Mouse (Mus musculus): ENCODE results near the gene Tbc1d17.

Gene Tbc1d17

DNA sequence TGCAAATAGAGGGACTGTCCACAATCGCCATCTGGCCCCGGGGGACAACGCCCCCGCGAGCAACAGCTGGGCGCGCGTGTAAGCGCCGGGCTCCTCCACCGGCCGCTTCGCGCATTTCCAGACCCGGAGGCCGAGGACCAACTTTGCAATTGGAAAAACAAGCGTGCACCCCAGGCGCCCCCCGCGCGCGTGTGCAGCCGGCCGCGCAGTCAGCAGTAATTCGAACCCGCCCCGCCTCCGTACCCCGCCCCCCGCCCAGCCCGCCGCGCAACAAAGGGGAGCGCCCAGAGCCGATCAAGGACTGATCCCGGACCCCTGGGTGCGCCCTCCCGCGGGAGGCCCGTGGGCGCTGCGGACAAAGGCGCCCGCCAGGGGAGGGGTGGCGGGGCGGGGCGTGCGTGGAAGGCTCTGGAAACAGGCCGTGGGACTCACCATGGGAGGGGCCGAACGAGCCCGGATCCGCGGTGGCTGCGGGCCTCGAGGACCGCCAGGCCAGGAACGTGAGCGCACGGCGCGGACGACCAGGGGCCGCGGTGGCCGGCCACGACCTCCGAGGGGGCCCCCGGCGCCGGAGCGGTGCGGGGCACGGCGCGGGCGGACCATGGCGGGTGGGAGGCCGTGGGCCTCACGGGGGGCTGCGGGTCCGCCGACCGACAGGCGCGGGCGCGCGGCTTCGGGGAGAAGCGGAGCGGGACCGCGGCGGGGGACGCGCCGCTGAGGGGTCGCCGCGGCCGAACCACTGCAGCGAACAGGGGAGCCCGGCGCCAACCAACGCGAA lies 20.2 kb upstream of the Tbc1d17 start:
- DNase-seq (ENCODE audit: low spot score in 2 of 2), result peak in 1 of 2 experiments; percentile 57

DNA sequence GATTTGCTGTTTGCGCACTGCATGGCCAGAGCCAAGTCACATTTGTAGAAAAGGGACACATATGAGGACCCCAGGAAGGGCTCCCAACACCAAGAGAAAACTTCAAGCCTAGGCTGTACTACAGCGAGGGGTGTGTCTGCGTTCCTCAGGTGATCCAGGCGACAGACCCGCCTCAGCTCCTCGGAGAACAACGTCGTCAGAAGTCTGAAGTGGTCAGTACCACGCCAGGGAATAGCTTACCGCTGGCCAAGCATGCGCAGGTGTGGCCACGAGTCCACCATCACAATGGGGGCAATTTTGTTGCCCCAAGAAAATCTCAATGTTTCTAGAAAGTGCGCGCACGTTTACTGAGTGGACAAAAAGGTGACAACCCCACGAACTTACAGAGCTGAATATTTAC lies 19.6 kb upstream of the Tbc1d17 start:
- DNase-seq (ENCODE audit: low spot score in 2 of 2), result no peak

DNA sequence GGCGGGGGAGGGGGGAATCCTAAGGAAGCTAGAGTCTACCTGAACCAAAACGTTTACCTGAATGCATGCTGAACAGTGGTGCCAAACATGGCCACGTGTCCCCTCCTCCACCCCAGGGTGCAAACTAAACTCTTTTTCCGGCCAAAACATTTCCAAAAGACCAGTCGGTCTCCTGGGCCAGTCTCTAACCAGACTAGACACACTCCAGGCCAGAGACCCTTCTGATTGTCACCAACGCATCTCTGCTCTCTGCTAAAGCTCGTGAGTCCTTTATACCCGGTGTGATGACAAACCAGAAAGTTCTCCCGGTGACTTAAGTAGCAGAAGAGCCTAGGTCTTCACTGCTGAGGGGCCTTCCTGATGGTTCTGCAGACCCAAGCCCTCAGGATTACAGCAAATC lies 18.9 kb upstream of the Tbc1d17 start:
- DNase-seq (ENCODE audit: low spot score in 2 of 2), result no peak

DNA sequence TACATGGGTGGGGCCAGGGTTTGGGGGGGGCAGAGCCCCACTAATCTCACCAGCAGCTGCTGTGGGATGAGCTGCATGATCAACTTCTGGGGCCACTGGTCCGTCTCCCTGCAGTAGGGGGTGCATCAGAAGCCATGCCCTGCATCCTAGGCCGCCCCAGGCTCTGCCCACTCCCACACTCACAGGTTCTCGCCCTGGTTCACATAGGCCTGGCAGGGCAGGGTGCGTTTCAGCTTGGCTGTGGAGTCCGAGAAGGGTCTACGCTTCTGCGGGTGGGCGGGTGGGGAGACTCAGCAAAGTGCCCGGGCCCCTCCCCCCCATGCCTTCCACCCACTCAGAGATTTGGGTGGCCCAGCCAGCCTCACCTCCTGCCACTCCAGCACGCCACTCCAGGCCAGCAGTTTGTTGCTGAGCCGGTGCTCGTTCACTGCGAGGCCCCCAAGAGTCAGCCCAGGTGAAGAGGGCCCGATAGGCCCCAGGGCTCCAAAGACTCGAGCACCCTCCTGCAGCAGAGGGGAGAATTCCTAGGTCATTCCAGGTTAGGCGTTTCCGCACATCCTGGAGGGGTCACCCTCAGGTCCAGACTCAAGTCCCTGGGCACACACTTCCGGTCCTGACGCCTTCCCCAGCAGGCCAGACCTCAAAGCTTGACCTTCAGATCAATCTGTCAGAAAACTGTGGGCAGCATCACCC lies 18.3 kb upstream of the Tbc1d17 start:
- no peak for DNase-seq (ENCODE audit: low spot score in 2 of 2)

DNA sequence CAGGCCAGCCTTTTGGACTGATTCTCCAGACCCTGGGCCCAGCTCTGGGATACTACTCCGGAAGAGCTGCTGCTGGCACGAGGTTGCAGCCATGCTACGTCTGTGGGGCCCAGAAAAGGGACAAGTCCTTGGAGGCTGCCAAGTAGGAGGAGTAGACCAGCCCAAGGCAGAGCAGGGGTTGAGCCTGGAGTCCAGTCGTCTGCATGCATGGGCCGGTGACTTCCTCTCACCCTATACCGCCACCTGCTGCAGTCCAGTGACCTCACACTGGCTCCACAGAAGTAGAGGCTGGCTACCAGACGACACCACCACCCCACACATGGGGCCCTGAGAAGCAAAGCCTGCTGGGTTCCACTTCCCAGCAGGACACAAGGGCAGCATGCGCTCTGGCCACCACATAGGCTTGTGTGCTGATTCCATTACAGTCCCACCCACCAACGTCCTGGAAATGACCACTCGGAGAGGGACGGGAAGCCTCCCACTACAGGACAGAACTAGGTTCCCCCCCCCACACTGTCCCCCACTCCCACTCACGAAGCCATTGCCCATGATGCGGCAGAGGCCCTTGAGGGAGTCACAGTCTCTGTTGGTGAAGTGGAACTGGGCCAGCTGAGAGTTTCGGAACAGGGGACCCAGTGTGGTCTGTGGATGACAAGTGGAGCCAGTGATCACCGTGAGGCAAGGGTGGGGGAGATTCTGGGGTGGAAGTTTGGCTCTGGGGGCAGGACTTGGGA lies 17.6 kb upstream of the Tbc1d17 start:
- no peak for DNase-seq (ENCODE audit: low spot score in 2 of 2)

DNA sequence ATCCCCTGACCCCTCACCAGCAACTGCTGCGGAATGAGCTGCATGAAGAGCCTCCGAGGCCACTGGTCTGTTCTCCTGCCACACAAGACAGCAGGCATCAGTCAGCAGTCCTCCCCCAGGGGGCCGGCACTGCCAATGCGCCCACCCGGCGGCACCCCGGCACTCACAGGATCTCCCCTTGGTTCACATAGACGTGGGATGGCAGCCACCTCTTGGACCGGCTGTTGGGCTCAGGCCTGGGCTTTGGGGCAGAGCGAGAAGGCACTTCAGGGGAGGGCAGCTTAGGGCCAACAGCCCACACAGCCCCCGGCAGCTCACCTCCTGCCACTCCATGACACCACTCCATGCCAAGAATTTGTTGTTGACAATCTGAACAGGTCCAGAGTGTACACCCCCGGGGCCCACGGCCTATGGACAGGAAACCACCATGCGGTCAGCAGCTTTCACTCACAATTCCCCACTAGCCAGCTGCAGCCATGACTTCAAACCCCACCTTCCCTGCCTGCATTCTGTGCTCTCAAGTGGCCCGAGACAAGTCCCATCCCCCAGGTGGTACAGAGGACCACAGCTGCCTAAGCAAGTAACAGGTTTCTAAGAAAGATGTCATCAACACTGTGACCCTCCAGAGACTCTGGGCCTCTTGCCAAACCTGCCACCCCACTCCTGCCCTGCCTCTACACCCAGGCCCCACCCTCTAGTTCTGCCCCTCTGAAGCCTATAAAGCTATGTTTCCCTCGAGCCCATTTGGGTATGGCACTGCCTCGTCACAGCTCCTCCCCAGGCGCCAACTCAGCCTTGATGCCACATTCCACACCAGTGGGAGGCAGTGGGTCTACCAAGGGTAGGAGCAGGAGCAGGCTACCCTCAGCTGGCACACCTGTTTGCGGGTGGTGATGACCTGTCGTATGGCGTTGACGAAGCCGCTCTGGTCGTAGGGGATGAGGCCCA lies 16.0 kb upstream of the Tbc1d17 start:
- DNase-seq (ENCODE audit: low spot score in 2 of 2), result no peak

DNA sequence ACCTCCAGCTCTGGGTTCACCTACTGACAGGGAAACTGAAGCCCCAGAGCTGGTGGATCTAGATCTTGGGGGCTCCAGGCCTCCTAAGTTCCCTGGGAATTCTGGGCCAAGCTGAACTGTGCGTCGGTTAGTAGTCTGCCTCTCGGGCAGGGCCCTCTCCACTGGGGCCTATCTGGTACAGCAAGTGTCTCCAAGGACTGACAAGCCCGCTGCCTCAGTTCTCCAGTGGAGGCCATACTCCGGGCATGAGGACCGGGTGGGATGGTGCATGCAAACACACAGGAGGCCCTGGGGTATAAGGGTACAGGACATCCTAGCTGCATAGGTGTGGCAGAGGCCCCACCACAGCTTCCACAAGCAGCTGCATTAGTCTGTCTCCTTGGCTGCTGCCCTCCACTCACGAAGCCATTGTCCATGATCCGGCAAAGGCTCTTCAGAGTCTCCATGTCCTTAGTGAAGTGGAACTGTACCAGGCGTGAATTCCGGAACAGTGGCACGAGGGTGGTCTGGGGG lies 15.2 kb upstream of the Tbc1d17 start:
- no peak for DNase-seq (ENCODE audit: low spot score in 2 of 2)

DNA sequence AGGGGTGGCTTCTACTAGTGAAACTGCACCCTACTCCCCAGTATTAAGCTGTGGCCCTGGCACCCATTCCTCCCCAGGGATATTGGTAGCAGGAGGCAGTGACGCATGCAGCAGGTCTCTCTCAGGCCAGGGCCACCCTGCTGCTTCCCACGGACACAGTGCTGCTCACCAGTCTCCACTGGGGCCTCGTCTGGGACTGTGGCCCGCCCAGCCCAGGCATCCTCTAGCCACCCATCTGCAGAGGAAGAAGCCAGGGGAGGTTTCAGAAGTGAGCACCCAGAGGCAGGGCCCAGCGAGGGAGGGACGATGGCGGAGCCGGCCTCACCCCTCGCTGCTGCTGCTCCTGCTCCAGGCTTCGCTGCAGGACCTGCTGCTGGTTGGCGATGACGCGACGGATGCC lies 14.3 kb upstream of the Tbc1d17 start:
- no peak for DNase-seq (ENCODE audit: low spot score in 2 of 2)

DNA sequence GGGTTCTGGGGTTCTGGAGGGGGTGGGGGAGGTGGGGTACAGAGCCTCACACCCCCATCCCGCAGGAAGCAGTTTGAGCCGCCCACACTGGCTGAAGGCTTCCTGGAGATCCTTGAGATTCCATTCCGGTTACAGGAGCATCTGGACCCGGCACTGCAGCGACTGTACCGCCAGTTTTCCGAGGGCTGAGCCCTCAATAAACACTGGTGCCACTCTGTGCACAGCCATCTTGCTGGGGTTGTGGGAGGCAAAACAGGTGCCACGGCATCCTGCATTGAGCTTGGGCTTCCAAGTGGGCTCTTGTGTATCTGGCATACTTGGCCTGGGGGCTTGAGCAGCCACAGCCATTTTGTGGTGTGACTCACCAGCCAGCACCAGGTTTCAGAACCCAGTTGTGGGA lies 13.6 kb upstream of the Tbc1d17 start:
- DNase-seq (ENCODE audit: low spot score in 2 of 2), result no peak

DNA sequence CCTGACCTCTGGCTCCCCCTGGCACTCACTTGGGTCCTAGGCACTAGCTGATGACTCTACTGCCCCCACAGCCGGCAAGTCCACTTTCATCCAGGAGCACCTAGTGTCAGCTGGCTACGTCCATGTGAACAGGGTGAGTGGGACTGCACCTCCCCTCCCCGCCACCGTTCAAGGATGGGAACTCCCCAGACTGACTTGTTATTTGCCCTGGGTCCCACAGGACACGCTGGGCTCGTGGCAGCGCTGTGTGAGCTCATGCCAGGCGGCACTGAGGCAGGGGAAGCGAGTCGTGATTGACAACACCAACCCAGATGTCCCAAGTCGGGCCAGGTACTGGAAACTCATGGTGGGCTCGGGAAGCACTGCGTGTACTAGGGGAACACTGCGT lies 12.5 kb upstream of the Tbc1d17 start:
- no peak for DNase-seq (ENCODE audit: low spot score in 2 of 2)

DNA sequence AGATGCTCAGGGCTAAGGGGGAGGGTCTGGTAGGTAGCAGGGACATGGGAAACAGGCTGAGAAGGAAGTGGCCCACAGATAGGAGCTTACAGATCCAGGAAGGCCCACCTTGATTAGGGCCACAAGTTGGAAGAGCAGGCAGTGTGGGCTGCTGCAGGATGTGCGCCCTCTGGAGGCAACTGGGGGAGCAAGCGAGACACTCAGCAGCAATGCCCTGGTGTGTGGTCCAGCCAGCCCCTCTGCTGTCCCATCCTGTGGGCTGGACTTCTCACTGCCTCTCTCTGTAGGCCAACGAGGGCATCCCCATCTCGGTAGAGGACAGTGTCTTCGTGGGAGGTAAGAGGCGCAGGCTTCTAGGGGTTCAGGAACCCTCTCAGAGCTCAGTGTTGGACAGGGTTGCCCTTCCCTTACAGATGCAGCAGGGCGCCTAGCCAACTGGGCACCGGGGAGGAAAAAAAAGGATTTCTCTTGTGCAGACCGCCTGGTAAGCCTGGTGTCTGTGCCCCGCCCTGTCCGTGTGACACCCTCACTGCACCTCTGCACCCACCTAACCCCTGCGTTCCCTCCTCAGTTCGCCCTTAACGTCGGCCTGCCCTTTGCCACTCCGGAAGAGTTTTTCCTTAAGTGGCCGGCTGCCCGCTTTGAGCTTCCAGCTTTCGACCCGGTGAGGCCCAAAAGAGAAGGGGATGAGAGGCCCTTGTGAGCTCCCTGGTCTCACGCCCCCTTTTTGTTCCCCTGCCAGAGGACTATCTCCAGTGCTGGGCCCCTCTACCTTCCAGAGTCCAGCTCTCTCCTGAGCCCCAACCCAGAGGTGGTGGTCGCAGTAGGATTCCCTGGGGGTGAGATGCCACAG lies 11.9 kb upstream of the Tbc1d17 start:
- peak; percentile 57 to 82 for DNase-seq (ENCODE audit: low spot score in 2 of 2)

DNA sequence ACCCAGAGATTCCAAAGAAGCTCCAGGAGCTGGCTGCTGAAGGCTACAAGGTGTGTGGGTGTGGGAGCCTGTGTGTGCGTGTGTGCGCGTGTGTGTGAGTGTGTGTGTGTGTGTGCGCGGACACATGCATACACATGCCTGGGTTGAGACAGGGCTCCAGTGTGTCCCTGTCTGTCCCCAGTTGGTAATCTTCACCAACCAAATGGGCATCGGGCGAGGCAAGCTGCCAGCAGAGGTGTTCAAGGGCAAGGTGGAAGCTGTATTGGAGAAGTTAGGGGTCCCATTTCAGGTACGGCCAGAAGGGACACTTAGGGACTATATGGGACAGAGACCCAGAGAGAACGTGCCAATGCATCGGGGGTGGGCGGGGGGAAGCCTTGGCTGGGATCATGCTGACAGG lies 11.0 kb upstream of the Tbc1d17 start:
- DNase-seq (ENCODE audit: low spot score in 2 of 2), result no peak

DNA sequence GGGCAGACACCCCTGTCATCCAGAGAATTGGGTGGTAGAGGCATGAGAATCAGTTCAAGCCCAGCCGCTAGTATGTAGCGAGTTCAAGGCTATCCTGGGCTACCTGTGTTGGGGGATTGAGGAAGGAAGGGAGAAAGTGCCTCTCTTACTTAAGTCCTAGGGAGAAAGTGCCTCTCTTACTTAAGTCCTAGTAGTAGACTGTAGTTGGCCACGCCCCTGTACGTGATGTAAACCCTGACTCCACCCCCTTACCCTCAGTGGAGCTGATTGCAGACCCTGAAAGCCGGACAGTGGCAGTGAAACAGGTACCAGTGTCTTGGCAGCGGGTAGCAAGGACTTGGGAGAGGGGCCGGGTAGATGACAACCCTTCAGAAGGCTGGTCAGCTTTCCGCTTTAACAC lies 9.0 kb upstream of the Tbc1d17 start:
- DNase-seq (ENCODE audit: low spot score in 2 of 2), result no peak

DNA sequence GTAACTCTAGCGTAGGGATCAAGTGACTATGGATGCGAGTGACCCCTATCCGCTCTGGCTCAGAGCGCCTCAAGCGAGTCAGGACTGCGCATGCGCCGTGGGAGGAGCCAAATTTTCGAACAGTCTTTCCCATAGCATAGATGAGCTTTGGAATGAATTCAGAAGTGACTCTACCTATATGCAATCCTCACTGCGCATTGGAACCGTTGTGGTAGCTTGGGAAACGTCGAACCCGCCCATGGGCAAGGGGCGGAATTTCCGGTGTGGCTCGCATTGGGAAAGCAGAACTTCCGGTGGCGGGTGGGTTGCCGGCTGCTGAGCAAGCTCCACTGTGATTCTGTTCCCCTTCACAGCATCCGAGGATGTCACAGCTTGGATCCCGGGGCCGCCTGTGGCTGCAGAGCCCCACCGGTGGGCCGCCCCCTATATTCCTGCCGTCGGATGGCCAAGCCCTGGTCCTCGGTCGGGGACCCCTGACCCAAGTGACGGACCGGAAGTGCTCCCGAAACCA lies 8.2 kb upstream of the Tbc1d17 start, which contains the start of gene Pnkp:
Gene Pnkp, plus strand, starts transcription at position 98 of the 511 bp plus-strand sequence.
- peak; percentile 67 to 83 for DNase-seq (ENCODE audit: low spot score in 2 of 2)

DNA sequence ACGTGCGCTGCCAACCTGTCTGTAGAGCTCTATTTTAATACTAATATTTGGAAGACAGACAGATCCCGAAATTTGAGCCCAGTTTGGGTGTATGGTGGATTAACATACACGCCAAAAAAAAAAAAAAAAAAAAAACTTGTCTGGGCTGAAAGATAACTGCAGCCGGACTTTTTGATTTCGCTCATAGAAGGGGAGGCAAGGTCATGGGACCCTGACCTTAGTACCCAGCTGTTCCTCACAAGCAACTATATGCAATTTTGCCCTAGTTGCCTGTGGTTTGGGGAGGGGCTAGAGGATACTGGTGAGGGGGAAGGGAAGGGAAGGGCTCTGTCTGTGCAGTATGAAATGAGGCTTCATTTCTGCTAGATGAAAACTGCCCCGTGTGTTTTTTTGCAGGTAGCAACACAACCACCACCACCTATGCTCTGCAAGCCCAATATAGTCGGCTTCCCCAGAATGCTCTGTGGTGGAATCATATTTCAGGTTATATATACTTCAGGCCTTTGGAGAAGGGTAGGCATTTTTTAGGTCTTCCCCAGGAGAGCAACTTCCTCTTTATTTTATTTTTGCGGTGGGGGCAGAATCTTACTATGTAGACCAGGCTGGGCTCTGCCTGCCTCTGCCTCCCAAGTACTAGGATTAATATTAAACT lies 7.5 kb upstream of the Tbc1d17 start:
- DNase-seq (ENCODE audit: low spot score in 2 of 2), result no peak

DNA sequence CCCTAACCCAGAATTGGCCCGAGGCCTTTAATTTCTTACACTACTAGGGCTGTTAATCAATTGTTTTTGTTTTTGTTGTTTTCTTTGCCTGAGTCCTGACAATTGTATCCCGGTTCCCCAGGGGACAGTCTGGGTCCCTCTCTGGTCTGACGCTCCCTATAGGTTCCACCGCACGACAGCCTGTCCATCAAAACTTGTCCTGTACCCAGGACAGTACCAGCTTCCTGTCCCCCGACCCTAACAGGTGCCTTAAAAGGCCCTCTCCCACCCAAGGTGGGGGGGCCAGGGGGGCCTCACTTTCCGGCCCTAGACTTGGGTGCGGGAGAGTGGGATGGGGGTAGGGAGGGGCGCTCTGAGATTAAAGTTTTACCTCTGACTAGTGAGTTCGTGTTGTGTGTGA lies 6.2 kb upstream of the Tbc1d17 start:
- no peak for DNase-seq (ENCODE audit: low spot score in 2 of 2)

DNA sequence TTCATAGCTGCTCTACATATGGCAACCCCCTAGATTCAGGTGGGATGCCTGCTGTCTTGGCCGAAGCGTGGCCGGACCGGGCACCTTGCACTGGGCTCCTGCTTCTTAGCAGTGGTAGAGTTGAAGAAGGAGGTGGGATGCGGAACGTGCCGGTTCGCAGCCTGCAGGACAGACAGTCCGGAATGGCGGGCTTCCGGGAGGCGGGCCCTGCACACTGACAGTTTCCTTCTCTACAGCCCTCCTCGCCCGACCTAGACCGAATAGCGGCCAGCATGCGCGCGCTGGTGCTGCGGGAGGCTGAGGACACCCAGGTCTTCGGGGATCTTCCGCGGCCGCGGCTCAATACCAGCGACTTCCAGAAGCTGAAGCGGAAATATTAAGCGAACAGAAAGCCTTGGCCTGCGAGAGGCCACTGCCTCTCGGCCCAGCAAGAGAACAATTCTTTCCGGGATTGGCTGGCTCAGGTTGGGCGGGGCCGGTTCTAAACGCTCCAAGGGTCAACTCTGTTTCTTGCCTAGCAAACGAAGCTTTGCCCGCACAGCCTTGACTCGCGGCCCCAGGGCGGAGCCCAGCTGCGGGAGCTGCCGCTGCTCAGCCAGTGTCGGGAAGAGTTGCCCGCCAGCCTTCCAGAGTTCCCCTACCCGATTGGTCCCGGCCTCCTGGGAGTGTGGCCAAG lies 5.6 kb upstream of the Tbc1d17 start:
- DNase-seq (ENCODE audit: low spot score in 2 of 2), result peak; percentile 51 to 75

DNA sequence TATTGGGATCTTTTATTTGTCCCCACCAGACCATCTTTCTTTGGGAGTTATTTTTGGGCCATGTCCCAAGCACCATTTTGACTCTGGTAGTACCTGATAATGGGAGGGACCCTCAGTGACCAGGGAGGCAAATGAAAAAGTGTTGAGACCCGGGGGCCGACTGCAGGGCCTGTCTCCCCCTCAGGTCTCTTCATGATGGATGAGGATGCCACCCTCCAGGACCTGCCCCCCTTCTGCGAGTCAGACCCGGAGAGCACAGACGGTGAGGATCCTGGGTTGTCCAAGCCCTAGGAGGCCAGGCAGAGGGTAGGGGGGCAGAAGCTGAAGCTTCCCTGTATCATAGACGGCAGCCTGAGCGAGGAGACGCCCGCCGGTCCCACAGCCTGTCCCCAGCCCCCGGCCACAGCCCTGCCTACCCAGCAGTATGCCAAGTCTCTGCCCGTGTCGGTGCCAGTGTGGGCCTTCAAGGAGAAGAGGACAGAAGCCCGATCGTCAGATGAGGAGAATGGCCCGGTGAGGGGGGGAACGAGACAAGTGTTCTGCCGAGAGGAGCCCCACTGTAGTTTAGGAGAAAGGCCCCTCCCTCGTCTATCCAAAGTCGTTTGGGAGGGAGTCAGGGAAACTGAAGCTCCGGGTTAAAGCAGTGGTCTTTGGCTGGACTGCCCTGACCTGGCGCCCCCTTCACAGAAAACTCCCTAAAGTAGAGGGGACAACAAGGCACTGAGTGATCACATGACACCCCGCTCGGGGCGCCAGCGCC lies 4.9 kb upstream of the Tbc1d17 start:
- DNase-seq (ENCODE audit: low spot score in 2 of 2), result no peak
